Mouse (Mus musculus) kidney, adult 2 months (tissue): ENCODE results near the gene Plcb1.

Experiments used
- CTCF ChIP-seq: fragments of 200-500 bp; conservative IDR thresholded peaks from 2 replicates; pipeline ENCODE4 v1.5.1; 2011; ENCODE audit warnings: low read depth, mild to moderate bottlenecking, control low read depth, low read length, moderate library complexity, mixed read lengths; ENCODE audit not compliant: insufficient read depth, insufficient read length
- POLR2A ChIP-seq: fragments of 200-500 bp; IDR thresholded peaks from one replicate; pipeline ENCODE4 v1.6.1; 2011; ENCODE audit warnings: low read depth, low read length, control low read depth

DNA sequence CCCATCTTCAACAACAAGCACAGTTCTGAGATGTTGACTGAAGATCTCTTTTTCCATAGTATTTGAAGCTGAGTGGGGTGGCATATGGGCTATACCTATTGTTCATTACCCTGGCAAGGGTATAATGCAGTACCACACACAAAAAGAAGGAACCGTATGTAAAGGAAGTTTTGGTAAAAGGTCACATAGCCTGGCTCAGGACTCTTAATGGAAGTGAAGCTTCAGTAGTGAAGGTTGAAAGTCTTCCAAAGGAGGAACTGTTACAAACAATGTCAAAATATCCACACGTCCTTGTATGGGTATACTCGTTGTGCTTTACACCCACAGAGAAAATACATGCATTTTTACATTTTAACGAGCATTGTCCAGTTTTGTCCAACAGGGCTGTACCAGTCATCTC lies 91.3 kb downstream of the Plcb1 start:
- TF ChIP-seq POLR2A = no peak
- no peak for TF ChIP-seq CTCF
